Mouse (Mus musculus): Measurements from ENCODE around the gene Tas2r138. TPM values are rescaled to one million over a fixed set of nuclear protein-coding genes. Genes with fewer than 3 reads are reported as not detected.

The Tas2r138 gene
- not detected in 2 replicates for polyA plus RNA-seq (2015; fragmentation: Nextera tagmentation; extraction: Ambion mirVana)

GRCm38 (mm10) chr6:40613260-40613852, at the start of gene Tas2r138:
Tas2r138 (minus strand) TSS chr6:40613310.

DNA sequence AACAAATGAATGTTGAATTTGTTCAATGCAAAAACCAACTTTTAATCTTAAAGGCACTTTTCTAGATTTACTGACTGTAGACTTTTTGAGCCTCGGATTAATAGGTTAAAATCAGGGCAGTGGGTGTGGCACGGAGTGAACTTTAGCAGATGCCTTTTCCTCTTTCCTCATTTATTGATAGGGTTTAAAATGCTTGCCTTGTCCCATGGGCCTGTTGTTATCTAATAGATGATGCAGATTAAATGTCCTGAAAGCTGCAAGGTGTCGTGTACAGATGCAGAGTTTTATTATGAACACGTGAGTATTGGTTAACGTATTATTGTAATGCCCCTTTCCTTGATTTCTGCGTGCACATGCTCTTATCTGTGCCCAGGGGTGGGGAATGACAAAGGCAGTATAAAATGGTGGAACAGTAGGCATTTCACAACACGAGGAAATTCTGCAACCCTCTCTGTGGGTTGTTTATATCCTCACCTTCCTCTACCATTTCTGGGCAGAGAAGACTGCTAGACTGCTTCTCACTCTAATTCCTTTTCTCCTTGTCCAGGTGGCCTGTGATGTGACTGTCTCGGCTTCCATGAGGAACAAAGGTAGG, 15.4 kb upstream of the Tas2r138 start, which contains the start of gene Mgam:
TSS of gene Mgam (plus strand) at position 426 of the 595 bp plus-strand sequence.

DNA sequence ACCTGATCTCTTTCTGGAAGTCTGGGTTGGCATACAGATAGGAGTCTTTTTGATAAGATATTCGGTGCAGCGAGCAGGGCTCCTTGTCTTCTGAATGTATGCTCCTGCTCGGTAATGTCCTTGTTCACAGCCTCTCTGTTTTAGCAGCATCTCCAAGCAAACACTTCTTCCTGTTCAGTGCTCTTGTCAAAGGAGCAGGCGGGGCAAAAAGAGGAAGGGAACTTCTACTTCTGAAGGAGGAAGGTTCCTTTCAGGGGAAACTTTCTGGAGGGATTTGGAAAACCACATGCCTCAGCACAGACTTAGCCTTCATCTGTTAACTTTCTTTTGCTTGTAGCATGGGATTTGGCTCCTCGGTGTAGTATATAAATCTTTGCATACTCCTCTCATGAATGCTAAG, 27.5 kb downstream of the Tas2r138 start, which contains the start of gene Clec5a:
TSS of gene Clec5a (minus strand) at position 177 of the 400 bp plus-strand sequence.

DNA sequence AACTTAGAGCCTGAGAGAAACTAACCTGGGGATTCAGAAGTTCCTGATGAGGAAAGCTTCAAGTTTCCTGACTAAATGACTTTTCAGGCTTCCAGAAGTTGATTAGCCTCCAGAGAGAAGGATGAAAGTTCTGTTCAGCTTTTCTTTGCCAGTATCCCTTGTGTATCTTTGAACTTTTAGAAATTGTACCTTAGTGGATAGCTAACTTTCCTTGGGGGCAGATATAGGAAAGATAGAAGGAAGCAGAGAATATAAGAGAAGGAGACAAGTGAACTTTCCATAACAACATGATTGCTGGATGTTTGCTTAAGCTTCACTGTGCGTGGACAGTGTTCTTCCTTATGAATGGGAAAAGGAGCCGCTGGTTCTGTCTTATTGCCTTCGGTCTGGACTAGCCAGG, 43.9 kb downstream of the Tas2r138 start, which contains the start of gene Olfr460:
TSS of gene Olfr460 (plus strand) at position 301 of the 400 bp plus-strand sequence.

Other genes with a start within 250 kb of the Tas2r138 start
- gene E330009J07Rik, start 177.2 kb downstream of the Tas2r138 start, polyA plus RNA-seq (2015; fragmentation: Nextera tagmentation; extraction: Ambion mirVana): 1.4 and 1.6 TPM in 2 replicates
- not detected in 2 replicates for gene Wee2, start 174.2 kb downstream of the Tas2r138 start, polyA plus RNA-seq (2015; fragmentation: Nextera tagmentation; extraction: Ambion mirVana)
- gene Ssbp1, start 142.0 kb downstream of the Tas2r138 start, polyA plus RNA-seq (2015; fragmentation: Nextera tagmentation; extraction: Ambion mirVana): 97.5 TPM in 2 replicates
- not detected in 2 replicates for gene Tas2r137, start 122.1 kb downstream of the Tas2r138 start, polyA plus RNA-seq (2015; fragmentation: Nextera tagmentation; extraction: Ambion mirVana)
- gene Tas2r108, start 119.8 kb downstream of the Tas2r138 start, polyA plus RNA-seq (2015; fragmentation: Nextera tagmentation; extraction: Ambion mirVana): not detected in 2 replicates
- not detected in 2 replicates for gene Prss37, start 93.8 kb downstream of the Tas2r138 start, polyA plus RNA-seq (2015; fragmentation: Nextera tagmentation; extraction: Ambion mirVana)
- not detected in 2 replicates for gene Olfr461, start 58.3 kb downstream of the Tas2r138 start, polyA plus RNA-seq (2015; fragmentation: Nextera tagmentation; extraction: Ambion mirVana)
- not detected in 2 replicates for gene Olfr460, start 43.8 kb downstream of the Tas2r138 start, polyA plus RNA-seq (2015; fragmentation: Nextera tagmentation; extraction: Ambion mirVana)
- 0.64 and 1.7 TPM in 2 replicates for gene Clec5a, start 27.5 kb downstream of the Tas2r138 start, polyA plus RNA-seq (2015; fragmentation: Nextera tagmentation; extraction: Ambion mirVana)
- gene Mgam, start 15.5 kb upstream of the Tas2r138 start, polyA plus RNA-seq (2015; fragmentation: Nextera tagmentation; extraction: Ambion mirVana): 0.19 and 0.21 TPM in 2 replicates

Measured in skeletal muscle tissue, postnatal 0 days (tissue).